Mouse (Mus musculus) gastrocnemius, postnatal 4 days (tissue): ENCODE data around the gene Gm49361. TPM values are rescaled to one million over a fixed set of nuclear protein-coding genes. Genes with fewer than 3 reads are reported as not detected.
A peak's percentile ranks its signal among the peaks of the same experiment; 100 is the strongest.
"Not testable (repeated sequence)": the region's sequence is repeated elsewhere in the genome, so short reads cannot be mapped to it uniquely, and the experiment has no call there.

ENCODE experiments used
- DNase-seq, 2 experiments: peaks; one replicate each; pipeline ENCODE4 v3.0.0; 2021 to 2022; ENCODE audit warnings: low spot score in 2 of 2, mixed read lengths in 2 of 2
- long read RNA-seq, 2 experiments: library from polyadenylated mRNA; stranded (forward); transcript quantifications; one replicate each; pipeline ENCODE4 v2.0.0; 2021
- total RNA-seq, 2 experiments: library from RNA; stranded (reverse); gene quantifications; 2 replicates each; pipeline ENCODE4 v1.2.3; 2021

The Gm49361 gene
- total RNA-seq: 1 to 10 TPM in 1 of 2 experiments, not detected in 1; 1.9 TPM
- long read RNA-seq, experiment 1, partial matches to known transcripts: 1 of 9 reads
- long read RNA-seq, experiment 1, other reads (novel, unspliced or antisense): 8 of 9 reads
- long read RNA-seq, experiment 2, partial matches to known transcripts: 0 of 8 reads
- long read RNA-seq, experiment 2, other reads (novel, unspliced or antisense): 8 of 8 reads

DNA sequence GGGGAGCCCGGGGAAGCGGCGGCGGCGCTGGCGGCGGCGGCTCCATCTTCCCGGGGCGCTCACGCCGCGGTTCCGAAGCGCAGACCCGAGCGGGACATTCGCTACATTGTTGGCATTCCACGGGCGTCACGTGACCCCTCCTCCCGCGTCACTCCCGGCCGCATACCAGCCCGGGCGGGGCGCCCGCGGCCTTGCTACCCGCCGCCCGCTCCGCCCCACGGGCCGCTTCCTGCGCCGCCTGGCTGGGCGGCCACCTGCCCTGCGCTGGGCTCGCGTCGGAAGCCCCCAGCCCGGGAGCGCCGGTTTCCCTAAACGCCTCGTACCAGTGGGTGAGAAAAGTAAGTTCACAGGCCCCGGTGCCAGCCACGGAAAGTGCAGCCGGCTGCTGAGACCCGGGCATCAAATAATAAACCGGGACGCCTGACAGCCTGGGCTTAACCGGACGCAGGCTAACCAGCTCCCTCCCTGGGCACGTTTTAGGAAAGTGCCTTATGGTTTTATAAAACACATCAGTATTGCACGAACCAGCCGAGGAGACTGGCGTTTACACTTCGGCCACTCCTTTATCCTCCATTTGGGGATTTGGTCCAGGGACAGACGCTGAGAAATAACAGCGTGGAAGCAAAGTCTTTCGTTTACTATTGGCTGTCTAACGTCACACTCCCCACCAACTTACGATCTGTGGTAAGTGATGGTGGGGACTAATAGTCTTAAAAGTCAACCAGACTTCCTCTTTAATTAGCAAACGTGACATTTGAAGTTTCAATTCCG is at the start of gene Gm49361:
Gm49361 (minus strand) TSS at position 103 of the 771 bp plus-strand sequence.
- DNase-seq: peak; percentile 94 to 95

DNA sequence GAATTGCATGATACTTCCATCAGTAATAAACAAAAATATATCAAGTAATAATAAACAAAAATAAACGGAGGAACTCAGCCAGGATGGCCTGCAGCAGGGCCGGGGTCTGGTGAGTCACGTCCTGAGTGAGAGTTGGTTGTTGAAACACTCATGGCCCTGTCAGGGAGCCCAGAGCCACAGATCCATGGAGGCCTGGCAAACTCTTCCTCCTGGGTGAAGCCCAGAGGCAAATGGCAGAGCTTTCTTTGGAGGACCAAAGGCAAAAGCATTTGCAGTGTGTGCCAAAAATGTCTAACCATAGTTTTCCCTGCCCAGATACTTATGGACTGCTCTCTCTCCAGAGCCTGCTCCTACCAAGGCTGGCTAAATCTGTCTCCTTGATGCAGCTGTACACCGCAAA is 45.3 kb upstream of the Gm49361 start:
- no peak for DNase-seq

DNA sequence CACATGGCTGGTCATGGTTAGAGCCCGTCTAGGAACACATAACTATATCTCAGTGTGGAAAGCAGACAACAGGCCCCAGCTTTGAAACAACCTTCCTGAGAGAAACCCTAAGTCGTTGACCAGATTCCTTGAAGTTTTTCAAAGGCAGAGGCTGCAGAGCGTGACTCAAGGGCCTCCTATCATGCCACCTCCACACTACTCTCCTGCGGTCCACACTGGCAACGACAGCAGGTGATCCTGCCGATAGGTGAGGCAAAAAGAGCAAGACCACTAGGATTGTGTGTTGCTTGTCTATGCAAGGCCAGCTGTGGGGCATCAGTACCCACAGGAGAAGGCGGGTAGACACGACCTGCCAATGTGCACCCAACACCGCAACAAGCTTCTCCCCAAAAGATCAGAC is 43.9 kb upstream of the Gm49361 start:
- DNase-seq: no peak

DNA sequence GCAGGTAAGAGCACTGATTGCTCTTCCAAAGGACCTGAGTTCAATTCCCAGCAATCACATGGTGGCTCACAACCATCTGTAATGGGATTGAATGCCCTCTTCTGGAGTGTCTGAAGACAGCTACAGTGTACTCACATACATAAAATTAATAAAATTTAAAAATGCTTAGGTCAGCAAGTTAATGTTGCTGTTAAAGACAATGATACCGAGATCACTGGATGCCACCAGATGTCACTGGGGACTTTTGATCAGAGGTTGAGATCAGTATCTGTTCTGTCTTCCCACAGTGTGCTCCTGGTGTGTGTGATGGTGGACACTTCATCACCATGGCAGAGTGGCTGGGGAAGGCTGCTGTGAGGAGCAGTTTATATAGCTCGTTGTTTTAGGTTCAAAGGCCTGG is 43.4 kb upstream of the Gm49361 start:
- DNase-seq: no peak

DNA sequence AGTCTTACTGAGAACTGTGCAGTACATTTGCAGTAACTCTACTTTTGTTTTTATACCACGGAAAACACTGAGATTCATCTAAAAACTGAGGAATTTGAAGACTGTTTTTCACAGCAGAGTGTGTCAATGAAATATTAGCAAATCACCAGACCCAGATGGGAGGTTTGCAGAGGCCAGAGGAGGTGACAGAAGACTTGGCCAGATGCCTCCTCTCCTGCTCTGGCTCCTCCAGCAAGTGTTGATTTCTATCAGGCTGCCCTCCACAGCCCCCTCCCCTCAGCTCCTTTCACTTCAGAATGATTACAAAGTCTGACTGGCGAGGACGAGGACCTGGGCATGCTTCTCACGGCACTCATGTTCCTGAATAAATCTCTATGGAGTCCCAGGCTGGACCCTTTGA is 41.5 kb upstream of the Gm49361 start:
- DNase-seq: no peak

DNA sequence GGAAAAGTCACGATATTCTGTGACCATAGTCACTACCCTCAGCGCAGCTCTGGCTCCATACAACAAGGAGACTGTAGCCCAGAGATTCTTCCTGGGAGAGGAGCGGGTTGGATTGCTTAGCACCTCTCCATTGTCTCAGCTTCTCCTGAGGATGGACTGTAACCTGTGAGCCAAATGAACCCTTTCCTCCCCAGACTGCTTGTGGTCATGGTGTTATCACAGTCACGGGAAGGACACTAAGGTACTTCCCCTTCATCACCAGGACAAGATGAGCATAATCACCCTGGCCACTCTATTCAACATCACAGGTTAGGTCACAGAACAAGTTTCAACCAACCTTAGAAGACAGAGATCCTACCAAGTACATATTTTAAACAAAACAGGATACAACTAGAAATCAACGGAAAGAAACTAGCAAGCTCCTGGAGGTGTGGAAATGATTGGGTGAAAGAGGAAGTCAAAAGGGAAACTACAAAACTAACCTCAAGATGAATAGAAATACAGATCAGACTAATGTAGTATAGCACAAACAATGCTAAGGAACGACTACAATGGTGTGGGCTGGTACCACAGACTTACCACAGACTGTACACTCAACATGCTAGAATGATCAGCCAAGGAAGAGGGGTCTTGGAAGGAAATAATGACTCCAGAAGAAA is 26.4 kb upstream of the Gm49361 start:
- no peak for DNase-seq

DNA sequence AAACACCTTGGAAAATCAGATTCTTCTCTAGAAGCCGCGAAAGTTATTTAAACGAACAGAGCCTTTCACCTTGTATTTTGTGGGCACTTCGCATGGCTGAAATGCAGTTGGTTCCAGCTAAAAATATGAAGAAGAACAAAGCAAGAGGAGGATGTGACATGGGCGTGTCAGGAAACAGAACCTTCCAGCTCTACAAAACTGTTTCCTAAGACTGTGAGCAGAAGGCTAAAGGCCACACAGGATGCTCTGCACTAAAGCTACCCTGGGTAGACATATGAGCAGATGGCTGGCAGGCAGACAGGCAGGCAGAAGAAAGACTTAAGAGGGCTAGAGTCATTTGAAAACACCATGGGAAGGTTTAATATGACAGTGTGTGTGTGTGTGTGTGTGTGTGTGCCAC is 23.2 kb upstream of the Gm49361 start:
- DNase-seq: no peak

DNA sequence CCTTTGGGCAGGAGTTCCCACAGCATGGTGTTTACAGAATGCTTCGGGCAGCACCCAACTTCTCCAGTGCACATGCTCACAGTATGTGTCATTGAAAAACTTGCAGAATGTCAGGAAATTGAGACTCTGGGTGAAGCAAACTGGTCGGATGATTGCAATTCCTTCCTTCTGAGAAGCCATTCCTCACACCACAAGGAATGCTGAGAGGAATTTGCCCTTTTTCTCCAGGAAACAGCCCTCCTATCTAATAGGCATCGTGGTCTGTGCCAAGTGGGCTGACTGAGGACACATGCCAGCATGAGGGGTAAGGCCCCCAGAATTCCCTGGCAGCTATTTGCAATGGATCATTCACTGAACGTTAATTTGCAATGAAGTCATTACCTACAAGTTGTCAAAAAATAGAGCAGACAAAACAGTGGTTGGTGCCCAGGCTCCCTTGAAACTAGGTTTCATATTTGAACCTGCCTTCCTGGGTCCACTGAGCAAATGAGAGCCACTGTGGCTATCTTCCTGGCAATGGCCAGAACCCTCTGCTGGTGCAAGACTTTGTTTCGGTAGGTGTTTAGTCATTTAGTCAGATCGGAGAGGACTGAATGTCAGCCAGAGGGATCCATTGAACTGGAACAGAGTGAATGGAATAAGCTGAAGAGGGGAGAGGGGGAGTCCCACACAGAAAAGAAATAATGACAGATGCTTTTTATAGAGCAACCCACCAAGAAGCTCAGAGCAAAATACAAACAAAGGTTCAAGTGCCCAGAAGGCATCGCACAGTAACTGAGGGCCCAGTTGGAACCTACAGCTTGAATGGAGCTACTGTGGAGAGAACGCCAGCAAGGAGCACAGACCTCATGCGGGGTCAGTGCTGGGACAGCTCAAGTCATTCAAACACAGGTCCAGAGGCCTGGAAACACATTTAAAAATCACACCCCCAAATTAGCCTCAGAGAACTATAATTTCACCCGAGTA is 14.8 kb upstream of the Gm49361 start:
- no peak for DNase-seq

DNA sequence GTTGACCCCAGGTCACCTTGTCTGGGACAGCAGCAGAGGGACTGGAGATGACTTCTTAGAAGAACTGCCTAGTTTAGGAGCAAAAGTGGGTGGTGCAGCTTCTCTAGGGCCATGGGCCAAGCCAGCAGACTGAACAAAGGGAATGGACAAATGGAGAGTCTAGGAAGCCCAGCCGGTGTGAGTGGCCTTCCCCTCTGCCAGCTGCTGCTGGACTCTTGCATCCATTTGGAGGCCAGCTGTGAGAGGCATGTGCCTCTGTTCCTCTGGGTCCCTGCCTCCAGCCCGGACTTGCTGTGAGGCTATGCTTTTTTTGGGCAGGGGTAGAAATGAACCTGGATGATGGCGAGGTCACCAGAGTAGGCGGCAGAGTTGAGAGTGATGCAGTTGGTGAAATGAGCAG is 12.3 kb upstream of the Gm49361 start, which contains the start of gene Lats2:
Lats2 (minus strand) TSS at position 152 of the 400 bp plus-strand sequence.
- no peak for DNase-seq

DNA sequence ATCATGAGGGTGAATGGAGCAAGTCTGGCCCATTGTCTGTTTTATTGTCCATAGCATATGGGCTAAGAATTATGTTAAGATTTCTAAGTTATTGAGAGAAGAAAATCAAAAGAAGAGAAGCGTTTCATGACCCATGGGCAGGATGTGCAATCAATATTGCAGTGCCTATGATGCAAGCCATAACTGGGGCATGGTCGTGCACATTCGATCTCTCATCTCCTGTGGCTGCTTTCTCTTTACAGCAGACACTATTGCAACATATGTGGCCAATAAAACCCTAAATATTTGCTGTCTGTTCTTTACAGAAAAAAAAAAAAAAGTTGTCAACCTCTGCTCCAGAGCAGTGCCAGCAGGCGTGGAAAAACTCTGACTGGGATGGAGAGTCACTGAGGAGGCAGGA is 10.2 kb upstream of the Gm49361 start:
- DNase-seq: no peak

DNA sequence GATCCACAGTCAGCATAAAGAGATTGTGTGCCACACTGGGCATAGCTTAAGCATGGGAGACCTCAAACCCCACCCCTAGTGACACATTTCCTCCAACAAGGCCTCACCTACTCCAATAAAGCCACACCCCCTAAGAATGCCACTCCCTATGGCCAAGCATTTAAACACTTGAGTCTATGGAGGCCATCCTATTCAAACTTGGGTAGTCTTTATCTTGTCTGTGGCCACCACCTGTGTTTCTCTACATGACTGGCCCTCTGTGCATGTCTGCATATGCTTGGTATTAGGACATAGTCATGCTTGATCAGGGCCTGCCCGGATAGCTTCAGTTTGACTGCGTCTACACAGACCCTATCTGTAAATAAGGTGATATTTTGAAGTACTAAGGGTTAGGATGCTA is 9.8 kb upstream of the Gm49361 start:
- no peak for DNase-seq

DNA sequence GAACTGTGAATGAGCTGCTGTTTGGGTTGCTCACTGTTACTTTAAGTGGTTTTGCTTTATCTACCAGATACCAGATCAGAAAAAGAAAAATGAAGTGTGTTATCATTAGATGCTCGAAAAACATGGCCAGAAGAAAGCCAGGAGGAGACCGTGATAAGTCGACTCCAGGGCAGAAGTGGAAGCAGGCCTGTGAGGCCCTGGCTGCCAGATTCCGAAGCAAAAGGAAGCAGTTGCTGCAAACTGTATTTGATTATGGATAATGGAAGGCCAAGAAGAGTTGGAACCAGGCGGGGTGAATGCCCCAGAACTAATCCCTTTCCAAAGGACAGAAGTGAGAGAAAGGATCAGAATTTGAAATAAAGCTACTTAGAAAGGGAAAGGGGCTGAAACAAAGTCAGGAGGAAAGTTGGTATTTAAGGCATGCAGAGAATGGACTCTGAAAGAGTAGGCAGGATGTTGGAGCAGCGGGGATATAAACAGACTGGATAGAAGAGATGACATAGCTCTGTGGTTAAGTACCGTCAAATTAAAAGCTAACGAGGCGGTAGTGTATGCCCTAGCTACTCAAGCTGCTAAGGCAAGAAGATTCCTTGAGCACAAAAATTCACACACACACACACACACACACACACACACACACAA is 7.6 kb upstream of the Gm49361 start:
- DNase-seq: no peak

DNA sequence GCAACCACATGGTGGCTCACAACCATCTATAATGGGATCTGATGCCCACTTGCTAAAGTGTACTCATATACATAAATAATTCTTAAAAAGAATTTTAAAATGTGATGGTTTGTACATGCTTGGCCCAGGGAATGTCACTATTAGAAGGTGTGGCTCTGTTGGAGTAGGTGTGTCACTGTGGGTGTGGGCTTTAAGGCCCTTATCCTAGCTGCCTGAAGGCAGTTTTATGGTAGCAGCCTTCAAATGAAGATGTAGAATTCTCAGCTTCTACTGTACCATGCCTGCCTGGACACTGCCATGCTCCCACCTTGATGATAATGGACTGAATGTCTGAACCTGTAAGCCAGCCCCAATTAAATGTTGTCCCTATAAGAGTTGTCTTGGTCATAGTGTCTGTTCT is 5.1 kb upstream of the Gm49361 start:
- DNase-seq: not testable (repeated sequence)

DNA sequence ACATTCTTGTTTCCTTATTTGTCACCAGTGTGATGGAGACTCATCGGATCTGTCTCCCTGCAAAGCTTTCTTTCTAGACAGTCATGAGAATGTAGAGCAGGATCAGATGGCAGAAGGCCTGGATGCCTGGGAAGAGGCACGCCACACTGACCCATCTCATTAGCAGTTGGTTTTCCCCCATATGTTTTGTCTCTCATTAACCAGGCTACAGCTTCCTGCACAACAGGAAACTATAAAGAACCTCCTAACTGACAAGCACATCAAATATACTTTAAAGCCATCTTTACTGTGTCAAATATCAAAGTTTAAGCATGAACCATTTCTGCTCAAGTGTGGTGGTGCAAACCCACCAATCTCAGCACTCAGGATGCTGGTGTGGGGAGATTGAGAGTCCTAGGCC is 3.6 kb upstream of the Gm49361 start:
- DNase-seq: no peak

DNA sequence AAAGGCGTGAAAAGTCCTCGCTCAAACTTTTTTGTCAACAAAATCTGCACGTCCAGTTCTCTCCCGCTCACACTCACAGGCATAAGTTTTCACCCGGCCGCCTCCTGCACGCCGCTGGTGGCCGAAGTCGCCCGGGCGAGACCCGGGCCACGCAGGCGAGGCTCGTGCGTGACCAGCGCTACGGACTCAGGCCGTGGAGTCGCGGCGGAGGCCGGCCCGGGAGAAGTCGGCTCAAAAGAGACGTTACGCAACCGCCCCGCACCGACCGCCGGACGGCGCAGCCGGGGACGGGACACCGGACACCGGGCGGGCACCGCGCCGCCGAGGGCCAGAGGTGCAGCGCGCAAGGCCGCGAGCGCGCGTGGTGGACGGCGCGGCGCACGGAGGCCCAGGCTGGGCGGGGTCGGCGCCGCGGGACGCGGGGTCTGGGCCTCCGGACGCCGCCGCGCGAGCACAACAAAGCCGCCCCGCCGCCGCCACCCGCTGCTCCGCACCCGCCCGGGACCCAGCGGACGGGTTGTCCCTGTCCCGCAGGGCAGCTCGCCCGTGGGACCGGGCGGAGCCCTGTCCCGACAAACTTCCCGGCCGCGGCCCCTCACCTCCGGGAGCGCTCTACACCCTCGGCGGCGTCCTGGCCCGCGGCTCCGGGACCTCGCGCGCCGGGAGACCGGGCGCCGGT is 473 bp downstream of the Gm49361 start:
- DNase-seq: peak; percentile 39 to 63

DNA sequence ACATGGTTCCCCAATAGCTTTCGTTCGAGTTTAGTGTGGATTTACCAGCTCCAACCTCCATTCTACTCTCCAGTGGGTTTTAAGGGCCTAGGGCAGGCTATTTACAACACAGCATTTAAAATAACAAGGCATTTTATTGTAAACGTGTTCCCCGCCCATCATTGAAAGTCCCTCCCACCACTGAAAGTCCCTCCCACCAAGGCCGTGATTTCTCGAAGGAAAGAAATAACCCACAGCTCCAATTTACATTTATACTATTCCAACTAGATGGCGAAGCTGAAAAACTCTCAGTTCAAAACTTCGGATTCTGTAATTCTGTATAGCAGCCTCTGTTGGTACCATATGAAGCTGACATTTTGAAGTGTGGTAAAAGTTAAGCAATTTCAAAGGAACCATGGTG is 1.4 kb downstream of the Gm49361 start:
- DNase-seq: no peak

DNA sequence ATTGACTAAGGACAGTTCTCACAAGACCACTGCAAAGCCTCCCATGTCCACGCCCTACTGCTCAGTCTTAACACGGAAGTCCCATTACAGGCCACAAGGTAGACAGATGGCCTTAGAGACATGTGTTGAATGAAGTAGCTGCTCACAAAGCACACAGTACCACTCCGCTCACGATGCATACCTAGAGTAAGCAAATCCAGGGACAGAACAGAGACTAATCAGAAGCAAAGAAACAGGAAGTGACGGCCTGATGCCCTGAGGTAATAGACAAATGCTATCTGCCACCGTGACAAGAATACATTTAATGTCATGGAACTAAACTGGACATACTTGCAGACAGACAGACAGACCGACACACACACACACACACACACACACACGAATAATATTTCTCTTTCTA is 5.3 kb downstream of the Gm49361 start:
- no peak for DNase-seq

DNA sequence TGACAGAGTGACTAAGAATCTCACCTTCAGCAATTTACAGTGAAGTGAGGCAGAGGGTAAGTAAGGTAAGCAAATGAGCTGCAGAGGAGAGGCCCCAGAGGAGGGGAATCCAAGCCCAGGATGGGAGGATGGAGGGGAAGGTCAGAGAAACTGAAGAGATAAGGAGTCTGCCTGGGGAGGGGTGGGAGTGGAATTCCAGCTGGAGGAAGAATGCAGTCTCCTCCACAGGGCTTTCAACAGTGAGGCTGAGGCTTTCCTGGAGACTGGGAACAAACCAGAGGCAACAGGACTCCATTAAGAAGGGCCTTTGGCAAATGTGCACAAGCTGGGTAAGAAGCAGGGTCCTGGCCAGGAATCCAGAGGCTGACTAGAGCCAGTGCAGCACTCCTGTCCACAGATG is 8.8 kb downstream of the Gm49361 start:
- no peak for DNase-seq

DNA sequence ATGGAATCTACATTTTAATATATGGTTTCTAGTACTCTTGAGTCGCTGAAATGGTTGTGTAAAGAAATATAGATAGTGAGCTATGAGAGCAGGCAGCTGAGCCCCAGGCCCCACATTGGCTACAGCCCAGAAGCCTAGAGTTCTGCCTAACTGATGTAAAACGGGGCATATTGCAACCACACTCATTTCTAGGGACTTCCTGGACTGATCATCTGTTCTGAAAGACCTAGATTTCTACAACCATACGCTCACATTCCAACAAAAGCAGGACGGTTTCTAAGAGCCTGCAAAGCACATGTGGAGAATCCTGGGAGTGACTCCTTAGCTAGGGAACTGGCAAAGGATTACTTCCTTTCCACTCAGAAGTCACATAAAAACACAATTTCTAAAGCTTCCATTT is 9.8 kb downstream of the Gm49361 start:
- DNase-seq: no peak

DNA sequence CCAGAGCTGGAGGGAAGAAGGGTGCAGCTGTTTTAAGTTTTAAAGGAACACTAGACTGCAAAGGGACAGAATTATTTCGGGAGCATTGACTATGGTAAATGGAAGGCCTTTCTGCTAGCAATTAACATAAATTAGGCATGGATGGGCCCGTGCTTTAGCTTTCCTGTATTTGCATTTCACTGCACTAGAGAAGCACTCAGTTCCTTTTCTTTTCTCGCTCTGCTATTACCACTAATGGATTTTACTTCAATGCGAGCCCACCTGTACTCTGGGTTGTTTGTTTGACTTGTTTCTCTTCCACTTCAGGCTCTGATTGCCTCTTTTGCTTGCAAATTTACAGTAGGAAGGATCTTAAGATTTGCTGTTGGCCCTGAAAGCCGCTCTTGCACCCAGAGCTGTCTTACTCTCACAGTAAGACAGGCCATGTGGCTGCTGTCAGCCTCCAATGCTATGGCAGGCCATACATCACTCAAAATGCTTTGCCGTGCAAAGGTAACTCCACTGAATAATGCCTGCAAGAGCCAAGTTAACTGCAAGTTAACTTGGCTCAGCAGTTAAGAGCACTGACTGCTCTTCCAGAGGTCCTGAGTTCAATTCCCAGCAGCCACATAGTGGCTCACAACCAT is 13.1 kb downstream of the Gm49361 start:
- DNase-seq: no peak
